Mouse (Mus musculus) NIH3T3 (cell line): ENCODE results near the gene Prss38.

Experiments used
- DNase-seq: peaks from one replicate; pipeline ENCODE4 v3.0.0-alpha.2; 2012; ENCODE audit warnings: low read depth

Gene Prss38

GRCm38 (mm10) chr11:59324777-59325176 is 50.7 kb downstream of the Prss38 start:
- DNase-seq, result no peak

GRCm38 (mm10) chr11:59322988-59323387 is 52.5 kb downstream of the Prss38 start:
- DNase-seq, result no peak
